Mouse (Mus musculus) limb, embryonic 14.5 days (tissue): ENCODE measurements around the gene Zfp141. TPM values are rescaled to one million over a fixed set of nuclear protein-coding genes. Genes with fewer than 3 reads are reported as not detected.

Experiments used
- ATAC-seq: fragments of 200-750 bp; cut with Nextera tagmentation; 2 replicates; pipeline ENCODE4 v1.8.0; 2017; ENCODE audit warnings: low read depth, moderate number of reproducible peaks, moderate TSS enrichment; ENCODE audit not compliant: low FRiP score
- DNase-seq: peaks from one replicate; pipeline ENCODE4 v3.0.0-alpha.2; 2015; ENCODE audit warnings: low spot score
- H3K27ac ChIP-seq: fragments of 300-500 bp; sonication (generic); replicated peaks from 2 replicates; pipeline ENCODE4 v1.5.1; 2014; ENCODE audit warnings: low read depth, mild to moderate bottlenecking, low read length, moderate library complexity, mixed read lengths
- H3K27me3 ChIP-seq: fragments of 300-500 bp; sonication (generic); 2 replicates; pipeline ENCODE4 v1.6.1; 2014; ENCODE audit warnings: low read length, mixed read lengths; ENCODE audit not compliant: control insufficient read depth, insufficient read depth
- H3K36me3 ChIP-seq: fragments of 300-500 bp; sonication (generic); 2 replicates; pipeline ENCODE4 v1.6.1; 2014; ENCODE audit warnings: mild to moderate bottlenecking, low read length, moderate library complexity, mixed read lengths; ENCODE audit not compliant: control insufficient read depth, insufficient read depth
- H3K4me1 ChIP-seq: fragments of 300-500 bp; sonication (generic); 2 replicates; pipeline ENCODE4 v1.6.1; 2014; ENCODE audit warnings: antibody characterized with exemption, low read length, mixed read lengths; ENCODE audit not compliant: control insufficient read depth, insufficient read depth
- H3K4me2 ChIP-seq: fragments of 300-500 bp; sonication (generic); replicated peaks from 2 replicates; pipeline ENCODE4 v1.6.1; 2014; ENCODE audit warnings: low read depth, mild to moderate bottlenecking, low read length, moderate library complexity; ENCODE audit not compliant: severe bottlenecking
- H3K4me3 ChIP-seq: fragments of 300-500 bp; sonication (generic); replicated peaks from 2 replicates; pipeline ENCODE4 v1.5.1; 2014; ENCODE audit warnings: low read length
- H3K9ac ChIP-seq: fragments of 300-500 bp; sonication (generic); 2 replicates; pipeline ENCODE4 v1.6.1; 2014; ENCODE audit warnings: mild to moderate bottlenecking, low read depth, low read length, moderate library complexity; ENCODE audit not compliant: severe bottlenecking
- H3K9me3 ChIP-seq: fragments of 300-500 bp; sonication (generic); 2 replicates; pipeline ENCODE4 v1.6.1; 2016; ENCODE audit warnings: low read length; ENCODE audit not compliant: control insufficient read depth
- POLR2A ChIP-seq: fragments of 200-500 bp; IDR thresholded peaks from 2 replicates; pipeline ENCODE4 v1.8.0; 2012; ENCODE audit warnings: inconsistent platforms, mild to moderate bottlenecking, moderate library complexity, borderline replicate concordance; ENCODE audit not compliant: insufficient read depth, insufficient read length; ENCODE audit errors: extremely low read depth
- whole genome bisulfite sequencing: fragments of 180-500 bp; shearing (Covaris S2); extraction: QIAGEN DNeasy Blood & Tissue Kit; methylation state at CpG from one replicate; pipeline ENCODE4 v1.1.7; 2014; 5-methylcytosine and 5-hydroxymethylcytosine counted together
- polyA plus RNA-seq, 2 experiments: library from polyadenylated mRNA; depleted of rRNA in 1 of 2; stranded (reverse) in 1 of 2; unstranded in 1 of 2; fragments of >200 nt; fragmentation: Nextera tagmentation in 1 of 2; extraction: Ambion mirVana in 1 of 2; gene quantifications; 2 replicates each; pipeline versions ENCODE4 v1.2.1 to v1.2.3; 2012 to 2014

Gene Zfp141
- polyA plus RNA-seq, 2 experiments = 8.9 to 13.3 TPM

- DNase-seq (no peak), ATAC-seq (no peak)
- 89% methylated on average over 9 of the region's 9 CpGs for WGBS
- H3K36me3 ChIP-seq = no peaks in the 10 kb centered on the region
- H3K4me2 ChIP-seq = no peak overlapping the region
- H3K9me3 ChIP-seq = 0 out of 2 replicates have a peak, but pooled peaks cover 5% of the 10 kb centered on the region
- H3K27me3 ChIP-seq = no peaks in the 10 kb centered on the region
- H3K4me3 ChIP-seq = no peak overlapping the region
- H3K4me1 ChIP-seq = no peaks in the 10 kb centered on the region
- no peak overlapping the region for H3K27ac ChIP-seq
- no peak overlapping the region for H3K9ac ChIP-seq
- TF ChIP-seq POLR2A = no peak
These were observed 58.2 kb downstream of the Zfp141 start for GRCm38 (mm10) chr7:42447352-42447751.

Other genes starting within 250 kb of the Zfp141 start
- gene Vmn2r61, start 245.7 kb downstream of the Zfp141 start, polyA plus RNA-seq (2012; rRNA removed) = not detected in 2 replicates
- not detected in 2 replicates for gene Vmn2r61, start 245.7 kb downstream of the Zfp141 start, polyA plus RNA-seq (2014; fragmentation: Nextera tagmentation; extraction: Ambion mirVana)
- not detected in 2 replicates for gene 4933421I07Rik, start 57.6 kb downstream of the Zfp141 start, polyA plus RNA-seq (2012; rRNA removed)
- not detected in 2 replicates for gene 4933421I07Rik, start 57.6 kb downstream of the Zfp141 start, polyA plus RNA-seq (2014; fragmentation: Nextera tagmentation; extraction: Ambion mirVana)
- gene Gm21028, start 72.8 kb upstream of the Zfp141 start, polyA plus RNA-seq (2012; rRNA removed) = not detected in 2 replicates
- gene Gm21028, start 72.8 kb upstream of the Zfp141 start, polyA plus RNA-seq (2014; fragmentation: Nextera tagmentation; extraction: Ambion mirVana) = not detected in 2 replicates
- 0.76 and 1.5 TPM in 2 replicates for gene Zfp977, start 86.8 kb upstream of the Zfp141 start, polyA plus RNA-seq (2012; rRNA removed)
- 1.2 and 3.1 TPM in 2 replicates for gene Zfp977, start 86.8 kb upstream of the Zfp141 start, polyA plus RNA-seq (2014; fragmentation: Nextera tagmentation; extraction: Ambion mirVana)
- 2.0 and 2.3 TPM in 2 replicates for gene Zfp976, start 136.8 kb upstream of the Zfp141 start, polyA plus RNA-seq (2012; rRNA removed)
- 1.7 and 1.8 TPM in 2 replicates for gene Zfp976, start 136.8 kb upstream of the Zfp141 start, polyA plus RNA-seq (2014; fragmentation: Nextera tagmentation; extraction: Ambion mirVana)
- 2.7 and 4.5 TPM in 2 replicates for gene Zfp975, start 187.0 kb upstream of the Zfp141 start, polyA plus RNA-seq (2012; rRNA removed)
- 6.9 and 7.3 TPM in 2 replicates for gene Zfp975, start 187.0 kb upstream of the Zfp141 start, polyA plus RNA-seq (2014; fragmentation: Nextera tagmentation; extraction: Ambion mirVana)
- gene Gm17067, start 221.3 kb upstream of the Zfp141 start, polyA plus RNA-seq (2012; rRNA removed) = not detected in 2 replicates
- not detected in 2 replicates for gene Gm17067, start 221.3 kb upstream of the Zfp141 start, polyA plus RNA-seq (2014; fragmentation: Nextera tagmentation; extraction: Ambion mirVana)